Mouse (Mus musculus): Measurements from ENCODE around the gene Slc2a2.
"Not testable (repeated sequence)": the region's sequence is repeated elsewhere in the genome, so short reads cannot be mapped to it uniquely, and the experiment has no call there.

Slc2a2 gene

GRCm38 (mm10) chr3:28736981-28737380, 39.3 kb downstream of the Slc2a2 start:
- no peak for DNase-seq

GRCm38 (mm10) chr3:28740353-28740752, 42.6 kb downstream of the Slc2a2 start:
- DNase-seq, result no peak

GRCm38 (mm10) chr3:28743251-28743650, 45.5 kb downstream of the Slc2a2 start:
- DNase-seq, result no peak

- DNase-seq, result peak; percentile 71 to 84
These were observed 48.3 kb downstream of the Slc2a2 start for GRCm38 (mm10) chr3:28745835-28746483.

GRCm38 (mm10) chr3:28748151-28748550, 50.4 kb downstream of the Slc2a2 start:
- no peak for DNase-seq

GRCm38 (mm10) chr3:28748956-28749355, 51.3 kb downstream of the Slc2a2 start:
- DNase-seq, result no peak

GRCm38 (mm10) chr3:28755477-28755876, 57.8 kb downstream of the Slc2a2 start:
- DNase-seq, result no peak

GRCm38 (mm10) chr3:28761225-28761789, 63.6 kb downstream of the Slc2a2 start:
- DNase-seq, result no peak

GRCm38 (mm10) chr3:28766935-28767334, 69.2 kb downstream of the Slc2a2 start:
- DNase-seq, result no peak

- DNase-seq, result no peak
These were observed 70.5 kb downstream of the Slc2a2 start for GRCm38 (mm10) chr3:28768222-28768621.

- not testable (repeated sequence) for DNase-seq
These were observed 75.2 kb downstream of the Slc2a2 start for GRCm38 (mm10) chr3:28772919-28773318.

GRCm38 (mm10) chr3:28775361-28775760, 77.7 kb downstream of the Slc2a2 start:
- no peak for DNase-seq

GRCm38 (mm10) chr3:28775958-28776357, 78.3 kb downstream of the Slc2a2 start:
- no peak for DNase-seq

GRCm38 (mm10) chr3:28776491-28776890, 78.8 kb downstream of the Slc2a2 start:
- DNase-seq, result no peak

- no peak for DNase-seq
These were observed 82.8 kb downstream of the Slc2a2 start for GRCm38 (mm10) chr3:28780511-28780910.
